Mouse (Mus musculus): ENCODE results near the gene Enpp6.

DNA sequence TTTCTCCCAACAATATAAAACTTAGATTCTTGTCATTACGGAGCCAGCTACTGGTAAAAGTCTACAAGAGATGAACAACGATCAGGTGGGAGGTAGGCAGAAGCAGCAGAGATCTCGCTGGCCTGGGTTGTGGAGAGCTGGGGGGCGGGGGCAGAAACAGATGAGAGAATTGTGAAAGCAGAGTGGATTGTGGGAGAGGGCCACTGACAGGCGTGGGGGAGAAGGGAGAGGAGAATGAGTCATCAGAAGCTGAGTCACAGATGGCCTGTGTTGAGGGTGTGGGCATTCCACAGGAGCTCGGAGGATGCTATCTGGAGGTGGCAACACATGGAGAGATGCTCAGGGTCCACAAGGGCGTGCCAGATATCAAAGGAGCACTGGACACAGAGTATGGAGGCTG lies 45.4 kb downstream of the Enpp6 start:
- TF ChIP-seq CTCF (IDR thresholded peaks at IDR 0.05; ENCODE audit: low read depth) (no peak), EP300 (IDR thresholded peaks at IDR 0.05; ENCODE audit: low read depth) (no peak)

Data from liver, embryonic 14.5 days (tissue).